Mouse (Mus musculus): Measurements from ENCODE around the gene Coro1b. TPM values are rescaled to one million over a fixed set of nuclear protein-coding genes. Genes with fewer than 3 reads are reported as not detected.

The Coro1b gene
- polyA plus RNA-seq, 1 experiment from 2014 or later, result 102 TPM

- Histone ChIP-seq H3K27ac (replicated peaks) (peak overlapping the region; percentile 3; the same call in 1 of the 2 replicates), H3K4me2 (no peak overlapping the region), H3K4me1 (peaks cover 31% of the 10 kb centered on the region), H3K9me3 (replicated peaks) (no peaks in the 10 kb centered on the region), H3K9ac (replicated peaks) (no peak overlapping the region), H3K36me3 (peaks cover 42% of the 10 kb centered on the region), H3K27me3 (replicated peaks) (no peaks in the 10 kb centered on the region), H3K4me3 (replicated peaks) (no peak overlapping the region)
- 93% methylated on average over 8 of the region's 8 CpGs for WGBS
- ATAC-seq (ENCODE audit: low FRiP score), result no peak
Observed at GRCm38 (mm10) chr19:4152445-4153231, 4.2 kb downstream of the Coro1b start.

- Histone ChIP-seq H3K36me3 (peaks cover 48% of the 10 kb centered on the region), H3K27ac (replicated peaks) (peak within 1 kb of the TSS; percentile 3; the same call in 1 of the 2 replicates), H3K4me2 (no peak within 1 kb of the TSS), H3K27me3 (replicated peaks) (no peaks in the 10 kb centered on the region), H3K9me3 (replicated peaks) (no peaks in the 10 kb centered on the region), H3K9ac (replicated peaks) (no peak within 1 kb of the TSS), H3K4me3 (replicated peaks) (no peak within 1 kb of the TSS), H3K4me1 (peaks cover 25% of the 10 kb centered on the region)
- ATAC-seq (ENCODE audit: low FRiP score), result no peak
- 74% methylated on average over 11 of the region's 11 CpGs for WGBS
Observed at GRCm38 (mm10) chr19:4153232-4153654, 4.8 kb downstream of the Coro1b start, which contains the start of gene Ptprcap. Gene Ptprcap, plus strand, starts transcription at chr19:4153604.

- no peak for ATAC-seq (ENCODE audit: low FRiP score)
- Histone ChIP-seq H3K4me1 (peaks cover 16% of the 10 kb centered on the region), H3K36me3 (peaks cover 62% of the 10 kb centered on the region), H3K4me3 (replicated peaks) (no peak overlapping the region), H3K9me3 (replicated peaks) (no peaks in the 10 kb centered on the region), H3K4me2 (no peak overlapping the region), H3K9ac (replicated peaks) (no peak overlapping the region), H3K27ac (replicated peaks) (no peak overlapping the region), H3K27me3 (replicated peaks) (no peaks in the 10 kb centered on the region)
- WGBS, result 81% methylated on average over 13 of the region's 13 CpGs
Observed at GRCm38 (mm10) chr19:4154437-4155222, 6.2 kb downstream of the Coro1b start.

- Histone ChIP-seq H3K9me3 (replicated peaks) (no peaks in the 10 kb centered on the region), H3K27me3 (replicated peaks) (no peaks in the 10 kb centered on the region), H3K27ac (replicated peaks) (no peak overlapping the region), H3K4me1 (peaks cover 8% of the 10 kb centered on the region; the same call in 1 of the 2 replicates), H3K9ac (replicated peaks) (no peak overlapping the region), H3K4me3 (replicated peaks) (no peak overlapping the region), H3K36me3 (peaks cover 63% of the 10 kb centered on the region), H3K4me2 (no peak overlapping the region)
- no peak for ATAC-seq (ENCODE audit: low FRiP score)
- 68% methylated on average over 6 of the region's 6 CpGs for WGBS
Observed at GRCm38 (mm10) chr19:4155223-4156072, 7.0 kb downstream of the Coro1b start.

- H3K27me3 ChIP-seq (replicated peaks), result no peaks in the 10 kb centered on the region
- no peak overlapping the region for H3K27ac ChIP-seq (replicated peaks)
- no peak overlapping the region for H3K9ac ChIP-seq (replicated peaks)
- H3K36me3 ChIP-seq, result peaks cover 63% of the 10 kb centered on the region
- H3K4me2 ChIP-seq, result no peak overlapping the region
- H3K9me3 ChIP-seq (replicated peaks), result no peaks in the 10 kb centered on the region
- H3K4me3 ChIP-seq (replicated peaks), result no peak overlapping the region
- 67% methylated on average over 20 of the region's 20 CpGs for WGBS
- H3K4me1 ChIP-seq, result peaks cover under 1% of the 10 kb centered on the region; the same call in 1 of the 2 replicates
- ATAC-seq (ENCODE audit: low FRiP score), result no peak
Observed at GRCm38 (mm10) chr19:4156073-4156579, 7.7 kb downstream of the Coro1b start.

- H3K4me1 ChIP-seq, result peaks cover 5% of the 10 kb centered on the region; the same call in 1 of the 2 replicates
- H3K4me2 ChIP-seq, result no peak overlapping the region
- 92% methylated on average over 12 of the region's 12 CpGs for WGBS
- no peaks in the 10 kb centered on the region for H3K27me3 ChIP-seq (replicated peaks)
- no peaks in the 10 kb centered on the region for H3K9me3 ChIP-seq (replicated peaks)
- no peak for ATAC-seq (ENCODE audit: low FRiP score)
- no peak overlapping the region for H3K27ac ChIP-seq (replicated peaks)
- no peak overlapping the region for H3K9ac ChIP-seq (replicated peaks)
- H3K36me3 ChIP-seq, result peaks cover 70% of the 10 kb centered on the region
- H3K4me3 ChIP-seq (replicated peaks), result no peak overlapping the region
Observed at GRCm38 (mm10) chr19:4156771-4157170, 8.4 kb downstream of the Coro1b start.

- Histone ChIP-seq H3K9me3 (replicated peaks) (no peaks in the 10 kb centered on the region), H3K27me3 (replicated peaks) (no peaks in the 10 kb centered on the region), H3K36me3 (peaks cover 58% of the 10 kb centered on the region), H3K9ac (replicated peaks) (no peak overlapping the region), H3K4me1 (peaks cover 22% of the 10 kb centered on the region), H3K4me3 (replicated peaks) (no peak overlapping the region), H3K27ac (replicated peaks) (no peak overlapping the region), H3K4me2 (no peak overlapping the region)
- no peak for ATAC-seq (ENCODE audit: low FRiP score)
- WGBS, result 95% methylated on average over 8 of the region's 8 CpGs
Observed at GRCm38 (mm10) chr19:4159049-4159448, 10.6 kb downstream of the Coro1b start.

- H3K4me2 ChIP-seq, result peak within 1 kb of the TSS; percentile 93
- H3K9ac ChIP-seq (replicated peaks), result peak within 1 kb of the TSS; percentile 74
- H3K27ac ChIP-seq (replicated peaks), result peak within 1 kb of the TSS; percentile 88
- peak within 1 kb of the TSS; percentile 59 for H3K4me3 ChIP-seq (replicated peaks)
- WGBS, result 7% methylated on average over 42 of the region's 42 CpGs
- ATAC-seq (ENCODE audit: low FRiP score), result peak; percentile 90
- H3K9me3 ChIP-seq (replicated peaks), result no peaks in the 10 kb centered on the region
- peaks cover 23% of the 10 kb centered on the region for H3K4me1 ChIP-seq
- H3K36me3 ChIP-seq, result peaks cover 36% of the 10 kb centered on the region
- H3K27me3 ChIP-seq (replicated peaks), result no peaks in the 10 kb centered on the region
Observed at GRCm38 (mm10) chr19:4162646-4163542, 14.5 kb downstream of the Coro1b start, which contains the start of gene Rps6kb2. Gene Rps6kb2, minus strand, starts transcription at chr19:4163354.

- Histone ChIP-seq H3K27me3 (replicated peaks) (no peaks in the 10 kb centered on the region), H3K9me3 (replicated peaks) (no peaks in the 10 kb centered on the region), H3K4me1 (peaks cover 23% of the 10 kb centered on the region), H3K4me2 (peak overlapping the region; percentile 93), H3K4me3 (replicated peaks) (peak overlapping the region; percentile 59), H3K9ac (replicated peaks) (peak overlapping the region; percentile 74), H3K36me3 (peaks cover 30% of the 10 kb centered on the region), H3K27ac (replicated peaks) (peak overlapping the region; percentile 88)
- WGBS, result 39% methylated on average over 4 of the region's 4 CpGs
- 0 out of 2 replicates have a peak, but pooled peaks have one; percentile 9 for ATAC-seq (ENCODE audit: low FRiP score)
Observed at GRCm38 (mm10) chr19:4163543-4163887, 15.1 kb downstream of the Coro1b start.

- 0 out of 2 replicates have a peak overlapping the region, but pooled peaks have one; percentile 74 for H3K9ac ChIP-seq (replicated peaks)
- H3K9me3 ChIP-seq (replicated peaks), result no peaks in the 10 kb centered on the region
- H3K4me1 ChIP-seq, result peaks cover 23% of the 10 kb centered on the region
- H3K27ac ChIP-seq (replicated peaks), result peak overlapping the region; percentile 88
- H3K4me2 ChIP-seq, result peak overlapping the region; percentile 93; the same call in 1 of the 2 replicates
- peaks cover 24% of the 10 kb centered on the region for H3K36me3 ChIP-seq
- 89% methylated on average over 3 of the region's 3 CpGs for WGBS
- no peaks in the 10 kb centered on the region for H3K27me3 ChIP-seq (replicated peaks)
- ATAC-seq (ENCODE audit: low FRiP score), result no peak
- no peak overlapping the region for H3K4me3 ChIP-seq (replicated peaks)
Observed at GRCm38 (mm10) chr19:4164100-4164499, 15.7 kb downstream of the Coro1b start.
